Mouse (Mus musculus) cerebellum, adult 18-20 months (tissue): Measurements from ENCODE around the gene Cpa2.

ENCODE experiments used
- DNase-seq, 2 experiments: peaks; one replicate each; pipeline ENCODE4 v3.0.0; 2021

Gene Cpa2

GRCm38 (mm10) chr6:30549231-30549761, 7.9 kb downstream of the Cpa2 start:
- peak in 1 of 2 experiments; percentile 24 for DNase-seq

GRCm38 (mm10) chr6:30550496-30551192, 9.3 kb downstream of the Cpa2 start:
- DNase-seq: no peak

- DNase-seq: no peak
These were observed 9.8 kb downstream of the Cpa2 start for GRCm38 (mm10) chr6:30551193-30551515.

GRCm38 (mm10) chr6:30551644-30552580, 10.5 kb downstream of the Cpa2 start:
- DNase-seq: peak; percentile 27 to 45

GRCm38 (mm10) chr6:30552628-30553027, 11.2 kb downstream of the Cpa2 start:
- no peak for DNase-seq

- DNase-seq: no peak
These were observed 12.1 kb downstream of the Cpa2 start for GRCm38 (mm10) chr6:30553381-30554010.

- no peak for DNase-seq
These were observed 12.7 kb downstream of the Cpa2 start for GRCm38 (mm10) chr6:30554092-30554491.

- no peak for DNase-seq
These were observed 13.3 kb downstream of the Cpa2 start for GRCm38 (mm10) chr6:30554621-30555170.

- DNase-seq: no peak
These were observed 14.7 kb downstream of the Cpa2 start for GRCm38 (mm10) chr6:30556080-30556479.

- no peak for DNase-seq
These were observed 18.3 kb downstream of the Cpa2 start for GRCm38 (mm10) chr6:30559726-30560125.

GRCm38 (mm10) chr6:30562132-30562531, 20.8 kb downstream of the Cpa2 start:
- no peak for DNase-seq

- no peak for DNase-seq
These were observed 22.2 kb downstream of the Cpa2 start for GRCm38 (mm10) chr6:30563575-30563974.

GRCm38 (mm10) chr6:30564051-30564450, 22.7 kb downstream of the Cpa2 start:
- DNase-seq: no peak

- DNase-seq: no peak
These were observed 26.7 kb downstream of the Cpa2 start, which contains the start of gene Cpa4 for GRCm38 (mm10) chr6:30568069-30568468. Gene Cpa4, plus strand, starts transcription at chr6:30568369.

GRCm38 (mm10) chr6:30569331-30569730, 27.9 kb downstream of the Cpa2 start:
- DNase-seq: no peak

GRCm38 (mm10) chr6:30570012-30570411, 28.6 kb downstream of the Cpa2 start:
- DNase-seq: no peak

- DNase-seq: no peak
These were observed 31.3 kb downstream of the Cpa2 start for GRCm38 (mm10) chr6:30572456-30573311.

GRCm38 (mm10) chr6:30573380-30573779, 32.0 kb downstream of the Cpa2 start:
- no peak for DNase-seq

GRCm38 (mm10) chr6:30574945-30575344, 33.6 kb downstream of the Cpa2 start:
- DNase-seq: no peak

GRCm38 (mm10) chr6:30576477-30577203, 35.3 kb downstream of the Cpa2 start:
- no peak for DNase-seq
